Mouse (Mus musculus) CD4-positive, CD25-positive, alpha-beta regulatory T cell, adult 2 months (primary cell): ENCODE data around the gene Stat3.

Experiments
- DNase-seq: peaks from one replicate; pipeline ENCODE4 v3.0.0-alpha.2; 2012; ENCODE audit warnings: low read depth, low spot score

Gene Stat3

DNA sequence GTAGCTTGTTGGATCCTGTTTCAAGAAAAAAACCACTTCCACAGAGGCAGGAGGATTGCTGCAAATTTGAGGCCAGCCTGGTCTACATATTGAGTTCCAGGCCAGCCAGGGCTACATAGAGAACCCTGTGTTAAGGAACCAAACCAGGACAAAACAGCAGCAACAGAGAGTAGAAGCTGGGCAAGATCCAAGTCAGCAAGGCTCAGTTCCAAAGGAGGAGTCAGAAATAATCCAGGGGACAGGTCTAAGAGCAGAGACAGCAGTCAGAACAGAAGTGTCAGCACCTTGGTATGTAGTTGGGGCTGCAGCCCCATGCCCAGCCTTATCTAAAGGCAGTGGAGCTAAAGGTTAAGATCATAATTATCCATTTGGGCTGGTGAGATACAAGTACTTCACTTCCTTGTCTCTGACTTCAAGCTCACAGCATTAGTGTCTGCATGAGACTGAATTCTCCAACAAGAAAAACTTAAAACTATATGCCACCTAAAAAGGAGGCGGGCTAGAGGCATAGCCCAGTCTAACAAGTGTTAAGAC is 14.9 kb downstream of the Stat3 start:
- no peak for DNase-seq

DNA sequence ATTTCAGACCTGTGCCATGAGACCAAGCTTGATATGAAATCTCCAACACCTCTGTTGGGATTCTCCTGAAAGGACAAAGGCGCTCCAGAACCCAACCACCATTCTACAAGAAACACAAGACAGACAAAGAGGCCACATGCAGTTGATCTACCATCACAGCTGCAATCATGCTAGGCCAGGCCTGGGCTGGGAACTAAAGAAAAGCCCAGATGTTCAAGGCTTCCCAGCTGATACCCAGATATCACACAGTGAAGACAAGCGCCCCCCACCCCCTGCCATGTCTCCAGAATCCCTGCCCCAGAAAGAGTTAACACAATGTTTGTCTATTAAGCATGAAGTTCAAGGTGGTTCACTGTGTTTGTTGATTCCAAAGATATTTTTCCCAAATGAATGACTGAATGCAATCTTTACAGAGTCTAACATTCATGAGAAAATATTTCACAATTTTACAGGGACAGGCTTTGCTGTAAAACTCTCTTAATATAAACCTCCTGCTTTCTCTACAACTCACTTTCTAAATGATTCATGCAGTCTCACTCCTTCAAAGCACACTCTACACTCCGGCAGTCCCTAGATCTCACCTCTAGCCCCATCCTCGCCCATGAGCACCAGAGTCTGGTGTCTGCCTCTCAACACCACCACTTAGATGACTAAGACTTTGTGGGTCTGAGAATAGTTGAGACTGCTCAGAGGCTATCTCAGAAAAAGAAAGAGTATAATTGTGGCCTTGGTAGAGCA is 18.3 kb downstream of the Stat3 start:
- DNase-seq: peak; percentile 33

DNA sequence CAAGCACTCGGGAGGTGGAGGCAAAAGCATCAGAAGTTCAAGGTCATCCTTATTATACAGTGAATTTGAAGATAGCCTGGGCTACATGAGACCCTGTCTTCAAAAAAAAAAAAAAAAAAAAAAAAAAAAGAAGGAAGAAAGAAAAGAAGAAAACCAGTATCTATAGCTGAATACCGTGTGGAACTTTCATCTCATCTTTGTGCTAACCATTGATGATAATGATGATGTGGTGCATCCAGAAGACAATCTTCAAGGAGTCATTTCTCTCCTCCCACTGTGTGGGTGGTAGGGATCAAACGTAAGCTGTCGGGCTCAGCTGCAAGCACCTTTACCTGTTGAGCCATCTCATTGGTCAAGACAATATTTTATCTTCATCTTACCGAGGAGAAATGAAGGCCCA is 21.3 kb downstream of the Stat3 start:
- no peak for DNase-seq

DNA sequence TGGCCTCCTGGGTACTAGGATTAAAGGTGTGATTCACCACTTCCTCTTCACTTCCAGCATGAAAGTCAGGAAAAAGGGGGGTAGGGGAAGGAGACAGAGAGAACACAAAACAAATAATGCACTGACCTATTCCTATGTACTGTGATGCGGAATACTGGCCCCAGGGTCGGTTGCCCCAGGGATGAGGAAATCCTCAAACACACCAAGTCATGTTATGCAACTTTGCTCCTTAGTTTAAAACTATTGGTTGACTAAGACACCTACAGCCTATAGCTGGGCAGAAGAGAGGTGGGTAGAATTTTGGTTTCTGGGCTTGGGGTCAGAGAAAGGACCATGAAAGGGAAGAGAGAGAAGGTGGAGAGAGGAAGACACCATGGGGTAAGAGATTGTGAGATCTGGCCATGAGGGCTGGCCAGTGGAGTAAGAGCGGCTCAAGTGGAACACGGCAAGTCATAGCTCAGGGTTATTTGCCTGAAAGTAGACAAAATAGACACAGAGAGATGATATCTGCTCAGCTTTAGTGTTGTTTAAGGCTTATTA is 22.8 kb downstream of the Stat3 start:
- no peak for DNase-seq

DNA sequence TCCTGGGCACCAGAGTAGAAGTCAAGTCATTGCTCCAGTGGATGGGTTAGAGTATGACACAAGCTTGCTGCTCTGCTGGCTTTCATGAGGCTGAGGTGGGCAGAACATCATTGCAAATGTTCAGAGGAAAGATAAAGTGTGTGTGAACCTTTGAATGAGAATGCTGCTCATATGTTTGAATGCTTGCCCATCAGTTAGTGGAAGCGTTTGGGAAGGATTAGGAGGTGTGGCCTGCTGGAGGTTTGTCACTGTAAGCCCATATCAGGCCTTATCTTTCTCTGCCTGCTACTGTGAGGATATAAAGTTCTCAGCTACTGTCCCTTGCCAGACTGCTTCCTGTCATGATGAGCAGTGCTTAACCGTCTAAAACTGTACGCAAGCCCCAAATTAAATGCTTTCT is 24.3 kb downstream of the Stat3 start:
- no peak for DNase-seq

DNA sequence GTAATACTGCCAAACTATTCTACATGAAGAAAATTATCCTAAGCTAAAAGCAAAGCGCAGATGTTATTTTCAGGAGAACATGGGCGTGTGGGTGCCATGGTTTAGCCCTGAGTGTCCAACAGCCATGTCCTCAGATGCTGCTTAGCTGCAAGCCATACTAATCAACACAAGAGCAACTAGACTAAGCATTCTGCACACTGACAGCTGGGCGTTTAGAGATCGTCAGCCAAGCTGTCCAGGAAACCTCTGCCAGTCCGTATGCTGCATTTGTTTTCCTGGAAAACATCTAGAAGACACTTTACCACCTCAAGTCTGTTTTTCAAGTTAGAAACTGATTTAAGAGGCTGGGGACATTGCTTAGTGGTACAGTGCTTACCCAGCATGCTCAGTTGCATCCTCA is 24.9 kb downstream of the Stat3 start:
- no peak for DNase-seq

DNA sequence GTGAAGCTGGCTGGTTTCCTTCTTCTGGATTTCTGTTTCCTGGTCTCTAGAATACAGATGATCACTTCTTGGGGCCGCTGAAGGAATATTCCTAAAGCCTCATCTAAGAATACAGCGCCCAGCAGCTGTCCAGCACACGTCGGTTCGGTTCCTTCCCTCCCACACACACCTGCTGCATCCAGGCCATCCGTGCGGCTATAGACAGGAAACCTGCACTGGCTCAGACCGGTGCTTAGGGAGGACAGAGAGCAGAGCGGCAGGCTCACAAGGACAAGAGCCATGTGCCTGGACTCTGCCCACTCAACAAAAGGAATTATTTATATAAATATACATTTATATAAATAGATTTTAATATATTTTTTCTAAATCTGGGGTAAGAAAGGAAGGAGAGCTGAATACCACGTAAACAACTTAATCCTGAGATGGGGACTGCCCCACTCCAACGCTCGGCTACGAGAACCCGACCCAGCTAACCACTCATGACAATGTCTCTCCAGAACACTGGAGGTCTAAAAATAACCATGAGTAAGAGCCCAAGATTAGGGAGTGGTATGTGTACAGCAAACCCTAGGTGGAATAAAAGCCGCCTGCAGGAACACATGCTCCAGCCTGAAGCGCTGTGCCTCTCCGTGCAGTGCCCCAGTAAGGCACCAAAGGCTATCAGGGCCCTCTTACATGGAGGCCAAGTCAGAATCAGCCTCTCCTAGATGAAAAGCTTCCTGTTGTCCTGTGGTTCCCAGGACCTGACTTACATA is 26.8 kb downstream of the Stat3 start:
- peak; percentile 47 for DNase-seq

DNA sequence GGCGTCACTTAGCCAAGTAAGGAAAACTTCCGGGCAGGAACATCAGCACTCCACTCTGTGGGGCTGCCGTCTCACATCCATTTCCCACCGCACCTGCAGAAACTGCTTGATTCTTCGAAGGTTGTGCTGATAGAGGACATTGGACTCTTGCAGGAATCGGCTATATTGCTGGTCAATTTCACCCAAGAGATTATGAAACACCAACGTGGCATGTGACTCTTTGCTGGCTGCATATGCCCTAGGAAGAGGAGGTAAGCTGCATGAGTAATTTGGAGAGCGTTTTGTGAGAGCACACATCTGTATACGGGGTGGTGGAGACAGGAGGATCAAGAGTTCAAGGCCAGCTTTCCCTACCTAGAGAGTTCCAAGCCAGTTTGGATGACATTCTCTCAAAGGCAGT is 30.8 kb downstream of the Stat3 start:
- DNase-seq: no peak

DNA sequence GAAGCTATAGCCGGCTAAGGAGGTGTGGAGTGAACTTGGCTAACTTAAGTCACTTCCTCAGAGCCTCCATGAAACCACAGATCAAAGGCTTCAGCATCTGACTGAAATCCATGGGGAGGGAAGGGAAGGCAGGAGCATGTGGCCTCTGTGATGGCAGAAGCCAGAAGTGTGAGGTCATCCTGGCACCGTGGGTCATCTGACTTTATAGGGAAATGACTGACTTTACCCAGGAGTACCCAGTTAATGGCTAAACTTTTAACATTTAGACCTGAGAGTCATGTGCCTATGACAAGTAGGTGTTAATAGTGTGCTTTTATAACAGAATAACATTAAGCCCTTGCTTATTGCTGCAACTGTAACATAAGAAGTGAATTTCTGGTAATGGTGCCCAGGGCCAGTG is 31.2 kb downstream of the Stat3 start:
- DNase-seq: no peak

DNA sequence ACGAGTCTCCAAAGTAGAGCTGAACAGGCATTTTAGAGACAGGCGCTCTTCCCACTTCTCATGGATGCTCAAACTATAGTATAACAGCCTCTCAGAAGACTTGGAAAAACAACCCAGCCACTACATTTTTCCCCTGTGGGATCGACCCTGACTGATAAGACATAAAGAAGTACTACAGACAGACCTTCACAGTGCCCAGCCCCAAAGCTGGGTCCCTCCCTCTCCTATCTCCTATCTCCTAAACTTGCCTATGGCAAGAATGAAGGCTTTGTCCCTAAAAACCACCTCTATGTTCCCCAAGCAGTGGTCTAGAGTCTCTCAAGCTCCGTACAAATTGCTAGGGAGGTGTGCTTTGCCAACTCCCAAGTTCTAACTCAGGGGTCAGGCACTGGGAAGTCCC is 32.5 kb downstream of the Stat3 start:
- no peak for DNase-seq

DNA sequence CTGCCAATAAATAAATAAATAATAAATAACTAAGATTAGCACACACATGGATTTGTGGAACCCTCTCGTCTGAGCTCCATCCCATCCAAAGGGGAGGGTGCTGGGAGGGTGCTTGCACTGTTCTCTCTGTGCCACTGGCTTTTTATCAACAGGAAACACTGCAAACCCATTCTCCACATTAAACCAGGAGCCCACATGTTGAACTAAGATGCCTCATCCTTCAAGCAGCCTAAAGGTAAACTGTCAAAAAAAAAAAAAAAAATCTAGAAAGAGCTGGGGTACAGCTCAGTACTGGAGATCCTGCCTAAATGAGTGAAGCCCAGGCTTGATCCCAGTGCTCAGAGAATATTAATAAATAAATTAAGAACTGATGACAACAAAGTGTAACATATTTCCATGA is 33.4 kb downstream of the Stat3 start:
- DNase-seq: no peak

DNA sequence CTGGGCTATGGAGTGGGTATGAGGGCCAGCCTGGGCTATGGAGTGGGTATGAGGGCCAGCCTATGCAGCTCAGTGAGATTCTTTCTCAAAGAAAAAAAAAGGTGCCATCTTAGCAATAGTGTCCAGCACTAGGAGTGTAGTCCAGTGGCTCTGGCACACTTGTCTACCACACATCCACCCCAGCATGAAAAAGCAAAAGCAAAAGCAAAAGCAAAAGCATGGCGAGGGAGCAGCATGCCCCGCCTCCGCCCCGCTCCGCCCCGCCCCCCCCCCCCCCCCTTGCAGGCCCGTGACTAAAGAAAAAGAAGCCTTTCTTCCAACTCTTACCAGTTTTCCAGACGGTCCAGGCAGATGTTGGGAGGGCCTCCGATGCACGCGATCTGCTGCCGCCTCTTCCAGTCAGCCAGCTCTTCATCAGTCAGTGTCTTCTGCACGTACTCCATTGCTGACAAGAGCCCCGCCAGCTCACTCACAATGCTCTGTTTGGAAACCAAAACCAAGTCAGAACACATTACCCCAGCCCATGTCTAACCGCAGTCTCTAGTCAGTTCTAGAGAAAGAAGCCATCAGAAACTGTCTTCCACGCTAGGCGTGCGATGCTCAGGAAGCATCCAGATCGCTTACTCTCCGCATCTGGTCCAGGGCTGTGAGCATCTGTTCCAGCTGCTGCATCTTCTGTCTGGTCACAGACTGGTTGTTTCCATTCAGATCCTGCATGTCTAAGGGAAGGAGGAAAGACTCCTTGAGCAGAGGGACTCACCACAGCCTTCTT is 34.6 kb downstream of the Stat3 start:
- peak; percentile 75 for DNase-seq

DNA sequence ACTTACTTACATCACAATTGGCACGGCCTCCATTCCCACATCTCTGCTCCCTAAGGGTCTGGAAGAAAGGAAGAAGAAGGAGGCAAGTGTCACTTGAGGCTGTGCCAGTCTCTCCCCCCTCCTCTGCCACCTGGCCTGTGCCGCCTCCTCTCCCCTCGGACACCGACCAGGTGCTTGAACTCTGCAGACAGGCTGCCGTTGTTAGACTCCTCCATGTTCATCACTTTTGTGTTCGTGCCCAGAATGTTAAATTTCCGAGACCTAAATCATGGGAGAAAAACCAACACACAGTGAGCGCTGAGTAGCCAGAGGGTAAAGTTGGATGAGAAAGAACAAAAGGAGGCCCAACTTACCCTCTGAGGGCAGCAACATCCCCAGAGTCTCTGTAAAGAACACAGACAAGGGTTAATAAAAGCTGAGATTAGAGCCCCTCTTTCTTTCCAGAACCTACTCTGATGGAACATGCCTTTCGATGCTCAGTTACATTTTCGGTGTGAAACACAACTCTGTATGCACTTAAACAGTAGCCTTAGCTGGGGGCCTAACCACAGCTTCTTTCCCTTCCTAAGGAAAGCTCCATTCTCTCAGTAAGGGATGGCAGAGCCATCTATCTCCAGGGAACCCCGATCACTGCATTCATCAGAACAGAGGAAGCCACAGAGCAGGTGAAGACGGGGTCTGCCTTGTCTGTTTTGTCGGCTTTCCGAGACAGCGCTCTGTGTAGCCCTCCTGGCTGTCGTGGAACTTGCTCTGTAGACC is 40.7 kb downstream of the Stat3 start:
- no peak for DNase-seq

DNA sequence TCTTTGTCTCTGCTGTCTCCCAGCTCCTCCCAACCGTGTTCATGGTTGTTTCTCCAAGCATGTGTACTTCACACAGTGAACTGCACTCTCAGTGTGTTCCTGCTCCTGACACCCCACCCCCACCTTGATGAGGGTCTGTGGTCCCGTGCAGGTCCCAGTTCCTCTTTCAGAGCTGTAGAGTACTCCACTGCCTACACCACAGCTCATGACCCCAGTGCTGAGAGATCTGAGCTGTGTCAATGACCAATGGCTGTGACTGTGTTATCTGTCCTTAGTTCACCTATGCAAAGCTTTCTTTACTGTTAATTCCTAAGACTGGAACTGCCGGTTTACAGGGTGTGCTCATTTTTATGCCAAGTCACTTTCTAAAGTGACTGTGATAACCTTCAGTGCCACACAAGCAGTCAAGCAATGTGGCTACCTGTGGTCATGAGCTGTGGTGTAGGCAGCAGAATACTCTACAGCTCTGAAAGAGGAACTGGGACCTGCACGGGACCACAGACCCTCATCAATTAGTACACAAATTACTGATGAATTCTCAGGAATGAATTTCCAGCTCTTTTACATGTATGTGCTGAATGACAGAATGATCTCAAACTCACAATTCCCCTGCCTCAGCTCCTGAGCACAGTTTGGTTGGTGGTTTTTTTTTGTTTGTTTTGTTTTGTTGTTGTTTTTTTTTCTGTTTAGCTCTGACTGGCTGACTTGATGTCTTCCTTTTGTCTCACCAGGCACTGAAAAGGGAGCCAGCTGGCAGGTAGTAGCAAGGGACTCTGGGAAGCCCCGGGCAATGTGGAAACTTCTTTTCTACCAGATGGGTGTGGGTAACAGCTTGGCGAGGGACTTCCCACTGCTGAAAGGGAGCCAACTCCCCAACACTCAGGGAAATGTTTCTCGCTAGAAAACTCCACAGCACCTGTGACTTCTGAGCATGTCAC is 41.8 kb downstream of the Stat3 start:
- peak; percentile 72 for DNase-seq

DNA sequence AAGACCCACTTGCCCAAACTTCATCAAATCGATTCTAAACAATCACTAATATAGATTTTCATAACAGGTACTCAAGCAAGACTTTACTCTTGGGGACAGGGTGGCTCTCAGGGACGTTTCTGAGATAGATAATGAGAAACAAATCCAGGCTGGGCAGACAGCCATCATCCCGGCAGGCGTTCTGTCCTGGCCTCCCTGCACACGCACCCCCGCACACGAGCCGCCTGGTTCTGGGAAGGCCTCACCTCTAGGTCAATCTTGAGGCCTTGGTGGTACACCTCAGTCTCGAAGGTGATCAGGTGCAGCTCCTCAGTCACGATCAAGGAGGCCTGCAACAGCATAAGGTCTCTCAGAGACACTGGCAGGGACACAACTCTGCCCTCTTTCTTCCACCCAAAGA is 43.3 kb downstream of the Stat3 start:
- DNase-seq: no peak

DNA sequence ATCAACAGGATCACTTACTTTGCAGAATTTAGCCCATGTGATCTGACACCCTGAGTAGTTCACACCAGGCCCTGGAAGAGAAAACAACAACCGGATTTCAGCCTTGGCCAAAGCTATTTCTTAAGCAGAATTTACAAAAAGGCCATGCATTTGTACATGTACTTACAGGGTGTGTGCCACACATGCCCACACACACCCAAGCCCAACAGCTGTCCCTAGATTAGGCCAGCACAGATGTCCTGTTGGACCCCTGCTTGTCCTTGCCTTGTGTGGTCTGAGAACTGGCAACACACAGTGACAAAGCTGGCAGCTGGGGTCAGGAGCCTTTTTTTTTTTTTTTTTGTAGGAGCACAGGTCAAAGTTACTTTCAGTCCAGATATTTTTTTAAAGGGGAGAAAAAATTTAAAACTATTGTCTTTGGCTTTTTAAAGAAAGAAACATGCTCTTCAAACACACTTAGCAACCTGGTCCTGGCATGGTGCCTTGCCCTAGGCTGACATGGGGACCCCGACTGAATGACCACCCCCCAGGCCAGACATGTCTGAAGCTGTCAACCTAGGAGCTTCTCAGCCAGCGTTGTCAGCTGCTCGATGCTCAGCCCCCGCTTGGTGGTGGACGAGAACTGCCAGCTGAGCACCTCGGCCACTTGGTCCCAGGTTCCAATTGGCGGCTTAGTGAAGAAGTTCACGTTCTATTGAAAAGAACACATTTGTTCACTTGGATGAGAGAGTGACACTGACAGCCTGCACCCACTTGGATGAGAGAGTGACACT is 45.0 kb downstream of the Stat3 start:
- no peak for DNase-seq

DNA sequence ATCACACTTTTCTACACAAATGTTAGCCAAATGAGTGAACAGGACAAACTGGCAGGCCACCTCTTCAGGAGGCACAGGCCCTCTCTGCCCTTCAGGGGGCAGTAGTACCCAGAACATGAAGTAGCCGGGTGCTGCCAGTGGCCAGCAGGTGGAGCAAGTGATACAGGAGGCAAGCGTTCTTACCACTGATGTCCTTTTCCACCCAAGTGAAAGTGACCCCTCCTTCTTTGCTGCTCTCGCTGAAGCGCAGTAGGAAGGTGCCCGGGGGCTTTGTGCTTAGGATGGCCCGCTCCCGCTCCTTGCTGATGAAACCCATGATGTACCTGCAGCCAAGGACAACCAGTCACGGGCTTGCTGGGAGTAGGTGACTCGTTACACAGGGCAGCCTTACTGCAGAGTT is 45.9 kb downstream of the Stat3 start:
- DNase-seq: peak; percentile 95

DNA sequence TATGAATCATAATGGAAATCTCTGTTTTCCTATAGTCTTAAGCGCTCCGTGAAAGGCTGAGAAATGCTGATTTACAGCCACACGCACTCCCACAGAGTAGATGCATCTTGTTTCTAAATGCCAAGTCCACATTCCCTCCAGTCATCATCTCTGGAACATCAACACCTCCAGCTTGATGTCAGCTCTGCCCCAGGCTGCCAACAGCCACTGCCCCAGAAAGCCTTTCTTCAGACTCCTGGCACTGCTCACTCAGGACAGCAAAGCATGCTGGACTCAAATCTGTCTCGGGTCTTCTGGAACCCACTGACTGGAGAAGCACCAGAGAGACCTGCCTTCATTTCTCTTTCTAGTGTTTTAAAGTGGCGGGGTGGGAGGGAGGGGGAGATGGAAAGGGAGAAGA is 46.9 kb downstream of the Stat3 start:
- no peak for DNase-seq
